Mouse (Mus musculus) central nervous system, embryonic 11.5 days (tissue): ENCODE measurements around the gene Ffar3. TPM values are rescaled to one million over a fixed set of nuclear protein-coding genes. Genes with fewer than 3 reads are reported as not detected.

ENCODE experiments used
- polyA plus RNA-seq: library from polyadenylated mRNA; depleted of rRNA; stranded (reverse); fragments of >200 nt; gene quantifications from 2 replicates; pipeline ENCODE4 v1.2.3, GENCODE M21; 2012; rRNA removed

Gene Ffar3
- polyA plus RNA-seq, result 0.05 TPM in 1 of 2 replicates, not detected in the other

GRCm38 (mm10) chr7:30856078-30856477, at the start of gene Ffar3:
TSS of gene Ffar3 (minus strand) at chr7:30856178.

GRCm38 (mm10) chr7:30880176-30880575, 24.2 kb upstream of the Ffar3 start, which contains the start of gene Cd22:
TSS of gene Cd22 (minus strand) at chr7:30880342.

GRCm38 (mm10) chr7:30861464-30861863, 5.5 kb upstream of the Ffar3 start, which contains the start of gene Ffar1:
TSS of gene Ffar1 (minus strand) at chr7:30861564.

GRCm38 (mm10) chr7:30823675-30824074, 32.3 kb downstream of the Ffar3 start, which contains the start of gene Ffar2:
TSS of gene Ffar2 (minus strand) at chr7:30823775.

Other genes with a start within 250 kb of the Ffar3 start
- gene Upk1a, start 243.3 kb downstream of the Ffar3 start, polyA plus RNA-seq, result 1.9 and 4.0 TPM in 2 replicates
- gene Cox6b1, start 230.0 kb downstream of the Ffar3 start, polyA plus RNA-seq, result 789 and 842 TPM in 2 replicates
- 0.07 and 0.18 TPM in 2 replicates for gene Etv2, start 220.3 kb downstream of the Ffar3 start, polyA plus RNA-seq
- 68.3 and 129 TPM in 2 replicates for gene Rbm42, start 205.9 kb downstream of the Ffar3 start, polyA plus RNA-seq
- gene Haus5, start 191.2 kb downstream of the Ffar3 start, polyA plus RNA-seq, result 50.6 and 72.4 TPM in 2 replicates
- not detected in 2 replicates for gene Pmis2, start 184.6 kb downstream of the Ffar3 start, polyA plus RNA-seq
- gene 2200002J24Rik, start 157.3 kb downstream of the Ffar3 start, polyA plus RNA-seq, result not detected in 2 replicates
- gene Atp4a, start 144.0 kb downstream of the Ffar3 start, polyA plus RNA-seq, result 0.70 and 1.3 TPM in 2 replicates
- gene Tmem147, start 126.6 kb downstream of the Ffar3 start, polyA plus RNA-seq, result 66.3 and 120 TPM in 2 replicates
- 0.16 TPM in 1 of 2 replicates, not detected in the other for gene Gapdhs, start 112.5 kb downstream of the Ffar3 start, polyA plus RNA-seq
- gene Sbsn, start 104.7 kb downstream of the Ffar3 start, polyA plus RNA-seq, result 5.4 and 6.3 TPM in 2 replicates
- 0.06 and 0.15 TPM in 2 replicates for gene Dmkn, start 92.4 kb downstream of the Ffar3 start, polyA plus RNA-seq
- not detected in 2 replicates for gene Krtdap, start 68.3 kb downstream of the Ffar3 start, polyA plus RNA-seq
- gene Ffar2, start 32.4 kb downstream of the Ffar3 start, polyA plus RNA-seq, result 0.05 and 0.21 TPM in 2 replicates
- gene Ffar1, start 5.4 kb upstream of the Ffar3 start, polyA plus RNA-seq, result 0.02 TPM in 1 of 2 replicates, not detected in the other
- 0.01 and 0.05 TPM in 2 replicates for gene Cd22, start 24.2 kb upstream of the Ffar3 start, polyA plus RNA-seq
- gene Mag, start 58.7 kb upstream of the Ffar3 start, polyA plus RNA-seq, result 0.26 and 0.46 TPM in 2 replicates
- not detected in 2 replicates for gene Hamp2, start 68.5 kb upstream of the Ffar3 start, polyA plus RNA-seq
- gene Hamp, start 87.9 kb upstream of the Ffar3 start, polyA plus RNA-seq, result not detected in 2 replicates
- gene Usf2, start 100.6 kb upstream of the Ffar3 start, polyA plus RNA-seq, result 97.2 and 156 TPM in 2 replicates
- gene Lsr, start 117.3 kb upstream of the Ffar3 start, polyA plus RNA-seq, result 15.1 and 19.4 TPM in 2 replicates
- gene Fam187b, start 117.6 kb upstream of the Ffar3 start, polyA plus RNA-seq, result 0.60 and 0.68 TPM in 2 replicates
- 5.5 and 7.8 TPM in 2 replicates for gene Fxyd5, start 186.3 kb upstream of the Ffar3 start, polyA plus RNA-seq
- 5.0 and 10.5 TPM in 2 replicates for gene Fxyd7, start 195.3 kb upstream of the Ffar3 start, polyA plus RNA-seq
- 8.6 and 18.0 TPM in 2 replicates for gene Fxyd1, start 201.0 kb upstream of the Ffar3 start, polyA plus RNA-seq
- 1.8 and 3.3 TPM in 2 replicates for gene Lgi4, start 203.2 kb upstream of the Ffar3 start, polyA plus RNA-seq
- gene Fxyd3, start 220.5 kb upstream of the Ffar3 start, polyA plus RNA-seq, result 0.89 and 4.8 TPM in 2 replicates